Mouse (Mus musculus): Measurements from ENCODE around the gene Nrp1. TPM values are rescaled to one million over a fixed set of nuclear protein-coding genes. Genes with fewer than 3 reads are reported as not detected.

The Nrp1 gene
- polyA plus RNA-seq, 1 experiment from 2014 or later = 94.6 TPM

- Histone ChIP-seq H3K27ac (replicated peaks; ENCODE audit: low read depth, low read length) (no peak overlapping the region), H3K9me3 (ENCODE audit: control insufficient read depth, low read length) (no peaks in the 10 kb centered on the region), H3K4me1 (ENCODE audit: control insufficient read depth, insufficient read depth, low read length) (peaks cover 6% of the 10 kb centered on the region; the same call in 1 of the 2 replicates), H3K36me3 (ENCODE audit: control insufficient read depth, insufficient read depth, low read length) (no peaks in the 10 kb centered on the region), H3K4me3 (ENCODE audit: low read depth, low read length) (no peak overlapping the region), H3K27me3 (replicated peaks; ENCODE audit: control insufficient read depth, insufficient read depth, low read length) (no peaks in the 10 kb centered on the region), H3K9ac (ENCODE audit: low read depth, low read length) (no peak overlapping the region), H3K4me2 (ENCODE audit: low read depth, low read length) (no peak overlapping the region)
- no peak for DNase-seq (ENCODE audit: low spot score)
- no peak for ATAC-seq (ENCODE audit: low read depth)
- WGBS = 33% methylated on average over 3 of the region's 3 CpGs
Measured at GRCm38 (mm10) chr8:128397441-128397840, 39.0 kb downstream of the Nrp1 start.

GRCm38 (mm10) chr8:128398472-128399091, 40.2 kb downstream of the Nrp1 start:
- WGBS = 77% methylated on average over 11 of the region's 11 CpGs
- no peaks in the 10 kb centered on the region for H3K27me3 ChIP-seq (replicated peaks; ENCODE audit: control insufficient read depth, insufficient read depth, low read length)
- DNase-seq (ENCODE audit: low spot score) (peak; percentile 36), ATAC-seq (ENCODE audit: low read depth) (peak; percentile 77)
- H3K4me3 ChIP-seq (ENCODE audit: low read depth, low read length) = no peak overlapping the region
- no peak overlapping the region for H3K9ac ChIP-seq (ENCODE audit: low read depth, low read length)
- no peaks in the 10 kb centered on the region for H3K9me3 ChIP-seq (ENCODE audit: control insufficient read depth, low read length)
- H3K36me3 ChIP-seq (ENCODE audit: control insufficient read depth, insufficient read depth, low read length) = no peaks in the 10 kb centered on the region
- no peak overlapping the region for H3K27ac ChIP-seq (replicated peaks; ENCODE audit: low read depth, low read length)
- H3K4me1 ChIP-seq (ENCODE audit: control insufficient read depth, insufficient read depth, low read length) = peaks cover 3% of the 10 kb centered on the region; the same call in 1 of the 2 replicates
- no peak overlapping the region for H3K4me2 ChIP-seq (ENCODE audit: low read depth, low read length)

- no peak overlapping the region for H3K27ac ChIP-seq (replicated peaks; ENCODE audit: low read depth, low read length)
- 65% methylated on average over 5 of the region's 5 CpGs for WGBS
- no peaks in the 10 kb centered on the region for H3K27me3 ChIP-seq (replicated peaks; ENCODE audit: control insufficient read depth, insufficient read depth, low read length)
- H3K4me3 ChIP-seq (ENCODE audit: low read depth, low read length) = no peak overlapping the region
- no peaks in the 10 kb centered on the region for H3K4me1 ChIP-seq (ENCODE audit: control insufficient read depth, insufficient read depth, low read length)
- H3K9ac ChIP-seq (ENCODE audit: low read depth, low read length) = no peak overlapping the region
- DNase-seq (ENCODE audit: low spot score) (no peak), ATAC-seq (ENCODE audit: low read depth) (peak; percentile 56; the same call in 1 of the 2 replicates)
- H3K4me2 ChIP-seq (ENCODE audit: low read depth, low read length) = no peak overlapping the region
- no peaks in the 10 kb centered on the region for H3K36me3 ChIP-seq (ENCODE audit: control insufficient read depth, insufficient read depth, low read length)
- no peaks in the 10 kb centered on the region for H3K9me3 ChIP-seq (ENCODE audit: control insufficient read depth, low read length)
Measured at GRCm38 (mm10) chr8:128400286-128400685, 41.9 kb downstream of the Nrp1 start.

DNA sequence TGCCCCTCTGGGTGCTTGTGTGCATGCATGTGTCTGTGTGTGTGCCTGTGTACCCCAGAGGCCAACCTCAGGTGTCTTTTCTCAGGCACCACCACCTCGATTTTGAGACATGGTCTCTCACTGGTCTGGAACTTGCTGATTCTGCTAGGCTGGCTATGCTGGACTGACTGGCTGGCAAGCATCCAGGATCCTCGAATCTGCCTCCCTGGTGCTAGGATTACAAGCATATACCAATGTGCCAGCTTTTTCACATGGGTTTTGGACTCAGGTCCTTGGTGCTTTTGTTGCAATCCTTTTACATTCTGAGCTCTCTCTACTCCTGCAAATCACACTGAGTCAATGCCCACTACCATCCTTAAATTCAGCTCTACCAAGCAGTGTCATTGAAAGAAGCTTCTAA, 46.5 kb downstream of the Nrp1 start:
- Histone ChIP-seq H3K4me1 (ENCODE audit: control insufficient read depth, insufficient read depth, low read length) (no peaks in the 10 kb centered on the region), H3K4me2 (ENCODE audit: low read depth, low read length) (no peak overlapping the region), H3K36me3 (ENCODE audit: control insufficient read depth, insufficient read depth, low read length) (no peaks in the 10 kb centered on the region), H3K27ac (replicated peaks; ENCODE audit: low read depth, low read length) (no peak overlapping the region), H3K4me3 (ENCODE audit: low read depth, low read length) (no peak overlapping the region), H3K9ac (ENCODE audit: low read depth, low read length) (no peak overlapping the region), H3K9me3 (ENCODE audit: control insufficient read depth, low read length) (no peaks in the 10 kb centered on the region), H3K27me3 (replicated peaks; ENCODE audit: control insufficient read depth, insufficient read depth, low read length) (no peaks in the 10 kb centered on the region)
- no peak for ATAC-seq (ENCODE audit: low read depth)
- WGBS = 57% methylated on average over 2 of the region's 2 CpGs
- no peak for DNase-seq (ENCODE audit: low spot score)

GRCm38 (mm10) chr8:128413381-128413780, 55.0 kb downstream of the Nrp1 start:
- H3K27ac ChIP-seq (replicated peaks; ENCODE audit: low read depth, low read length) = no peak overlapping the region
- H3K36me3 ChIP-seq (ENCODE audit: control insufficient read depth, insufficient read depth, low read length) = no peaks in the 10 kb centered on the region
- H3K4me2 ChIP-seq (ENCODE audit: low read depth, low read length) = no peak overlapping the region
- H3K27me3 ChIP-seq (replicated peaks; ENCODE audit: control insufficient read depth, insufficient read depth, low read length) = no peaks in the 10 kb centered on the region
- no peaks in the 10 kb centered on the region for H3K9me3 ChIP-seq (ENCODE audit: control insufficient read depth, low read length)
- DNase-seq (ENCODE audit: low spot score) (no peak), ATAC-seq (ENCODE audit: low read depth) (no peak)
- WGBS = 65% methylated on average over 4 of the region's 4 CpGs
- H3K4me1 ChIP-seq (ENCODE audit: control insufficient read depth, insufficient read depth, low read length) = peaks cover 22% of the 10 kb centered on the region
- no peak overlapping the region for H3K9ac ChIP-seq (ENCODE audit: low read depth, low read length)
- no peak overlapping the region for H3K4me3 ChIP-seq (ENCODE audit: low read depth, low read length)

DNA sequence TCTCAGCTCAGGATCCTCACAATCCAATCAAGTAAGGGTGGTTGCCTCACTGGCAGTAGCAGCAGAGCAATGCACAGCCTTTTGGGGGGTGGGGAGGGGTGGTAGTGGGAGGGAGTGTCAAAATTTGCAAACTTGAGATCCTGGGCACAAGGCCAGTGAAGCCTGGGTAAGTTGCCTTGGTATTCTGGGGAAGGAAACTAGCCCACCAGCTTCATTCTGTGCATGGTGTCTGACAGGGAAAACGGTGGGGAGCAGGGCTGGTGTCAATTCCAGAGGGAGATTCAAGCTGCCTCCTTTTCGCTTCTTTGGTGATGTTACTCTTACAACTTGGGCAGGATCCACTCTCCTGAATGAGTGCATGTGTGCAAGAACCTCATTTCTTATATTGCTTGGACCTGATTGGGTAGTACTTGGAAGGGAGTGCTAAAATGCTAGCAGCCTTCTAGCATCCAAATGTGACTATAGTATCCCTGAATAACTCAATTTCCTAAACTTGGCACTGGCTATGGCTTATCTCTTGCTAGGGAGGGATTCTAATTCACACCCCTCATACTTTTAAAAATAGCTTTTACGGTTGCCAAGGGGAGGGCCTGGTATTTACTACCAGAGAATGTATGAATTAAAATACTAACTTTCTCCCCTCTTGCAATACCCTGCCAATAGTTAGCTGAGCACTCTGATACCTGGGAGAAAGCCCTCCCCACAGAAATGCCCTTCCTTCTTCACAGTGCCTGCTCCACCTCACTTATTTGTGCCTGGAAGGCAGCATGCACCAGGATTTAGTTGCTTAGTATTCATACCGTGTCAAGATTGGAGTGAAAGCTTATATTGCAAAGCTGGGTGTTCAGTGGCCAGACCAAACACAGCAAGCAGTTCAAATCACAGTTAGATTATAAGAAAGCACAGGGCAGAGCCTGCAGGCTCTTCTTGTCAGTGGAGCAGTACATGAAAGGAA, 57.6 kb downstream of the Nrp1 start:
- Histone ChIP-seq H3K9ac (ENCODE audit: low read depth, low read length) (no peak overlapping the region), H3K27me3 (replicated peaks; ENCODE audit: control insufficient read depth, insufficient read depth, low read length) (no peaks in the 10 kb centered on the region), H3K9me3 (ENCODE audit: control insufficient read depth, low read length) (no peaks in the 10 kb centered on the region), H3K27ac (replicated peaks; ENCODE audit: low read depth, low read length) (peak overlapping the region; percentile 41; the same call in 1 of the 2 replicates), H3K36me3 (ENCODE audit: control insufficient read depth, insufficient read depth, low read length) (0 out of 2 replicates have a peak, but pooled peaks cover 6% of the 10 kb centered on the region), H3K4me3 (ENCODE audit: low read depth, low read length) (no peak overlapping the region), H3K4me2 (ENCODE audit: low read depth, low read length) (no peak overlapping the region), H3K4me1 (ENCODE audit: control insufficient read depth, insufficient read depth, low read length) (peaks cover 22% of the 10 kb centered on the region)
- DNase-seq (ENCODE audit: low spot score) (peak; percentile 75), ATAC-seq (ENCODE audit: low read depth) (peak; percentile 42; the same call in 1 of the 2 replicates)
- 37% methylated on average over 4 of the region's 4 CpGs for WGBS

GRCm38 (mm10) chr8:128416896-128417295, 58.5 kb downstream of the Nrp1 start:
- no peaks in the 10 kb centered on the region for H3K9me3 ChIP-seq (ENCODE audit: control insufficient read depth, low read length)
- peaks cover 22% of the 10 kb centered on the region for H3K4me1 ChIP-seq (ENCODE audit: control insufficient read depth, insufficient read depth, low read length)
- no peak overlapping the region for H3K4me2 ChIP-seq (ENCODE audit: low read depth, low read length)
- H3K9ac ChIP-seq (ENCODE audit: low read depth, low read length) = no peak overlapping the region
- no peak for ATAC-seq (ENCODE audit: low read depth)
- no peak for DNase-seq (ENCODE audit: low spot score)
- peak overlapping the region; percentile 41; the same call in 1 of the 2 replicates for H3K27ac ChIP-seq (replicated peaks; ENCODE audit: low read depth, low read length)
- no peak overlapping the region for H3K4me3 ChIP-seq (ENCODE audit: low read depth, low read length)
- 0 out of 2 replicates have a peak, but pooled peaks cover 6% of the 10 kb centered on the region for H3K36me3 ChIP-seq (ENCODE audit: control insufficient read depth, insufficient read depth, low read length)
- WGBS = 55% methylated on average over 2 of the region's 2 CpGs
- no peaks in the 10 kb centered on the region for H3K27me3 ChIP-seq (replicated peaks; ENCODE audit: control insufficient read depth, insufficient read depth, low read length)

DNA sequence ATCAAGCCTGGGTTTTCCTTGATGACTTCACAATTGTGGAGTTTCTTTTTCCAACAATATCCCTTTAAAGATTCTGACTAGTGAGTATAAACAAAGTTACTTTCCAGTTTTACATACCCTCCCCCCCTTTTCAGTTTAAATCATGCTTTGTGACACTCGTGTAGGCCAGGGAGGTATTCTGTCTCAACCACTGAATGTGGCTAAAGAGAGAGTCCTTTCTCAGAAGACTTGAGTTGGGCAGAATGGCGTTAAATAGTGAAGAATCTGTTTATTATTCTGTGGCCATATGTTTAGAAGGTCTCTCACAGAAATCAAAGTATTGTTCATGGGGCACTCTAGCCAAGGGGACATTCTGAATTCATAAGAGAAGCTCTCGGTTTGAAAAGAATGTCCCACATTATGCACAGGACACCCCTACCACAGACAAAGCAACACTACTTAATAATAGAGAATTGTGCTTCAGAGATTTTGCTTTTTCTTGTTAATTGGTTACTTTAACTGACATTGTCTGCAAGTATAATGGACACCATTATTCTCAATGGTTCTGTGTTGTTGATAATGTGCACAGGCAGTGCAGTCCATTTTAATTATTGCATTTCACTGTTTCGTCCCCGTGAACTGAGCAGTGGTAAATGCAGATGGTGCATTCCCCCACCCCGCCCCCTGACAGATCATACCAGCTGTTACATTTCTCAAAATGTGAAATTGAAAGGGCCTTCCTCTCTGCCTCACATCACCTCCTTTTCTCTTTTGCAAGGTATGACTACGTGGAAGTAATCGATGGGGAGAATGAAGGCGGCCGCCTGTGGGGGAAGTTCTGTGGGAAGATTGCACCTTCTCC, 59.8 kb downstream of the Nrp1 start:
- ATAC-seq (ENCODE audit: low read depth) = no peak
- 74% methylated on average over 10 of the region's 10 CpGs for WGBS
- no peaks in the 10 kb centered on the region for H3K27me3 ChIP-seq (replicated peaks; ENCODE audit: control insufficient read depth, insufficient read depth, low read length)
- no peak overlapping the region for H3K4me2 ChIP-seq (ENCODE audit: low read depth, low read length)
- 0 out of 2 replicates have a peak, but pooled peaks cover 6% of the 10 kb centered on the region for H3K36me3 ChIP-seq (ENCODE audit: control insufficient read depth, insufficient read depth, low read length)
- H3K4me1 ChIP-seq (ENCODE audit: control insufficient read depth, insufficient read depth, low read length) = peaks cover 22% of the 10 kb centered on the region
- no peak overlapping the region for H3K9ac ChIP-seq (ENCODE audit: low read depth, low read length)
- DNase-seq (ENCODE audit: low spot score) = no peak
- H3K9me3 ChIP-seq (ENCODE audit: control insufficient read depth, low read length) = no peaks in the 10 kb centered on the region
- no peak overlapping the region for H3K4me3 ChIP-seq (ENCODE audit: low read depth, low read length)
- no peak overlapping the region for H3K27ac ChIP-seq (replicated peaks; ENCODE audit: low read depth, low read length)

All from embryonic facial prominence, embryonic 14.5 days (tissue).